Mouse (Mus musculus) midbrain, embryonic 14.5 days (tissue): ENCODE data around the gene Lancl1. TPM values are rescaled to one million over a fixed set of nuclear protein-coding genes. Genes with fewer than 3 reads are reported as not detected.

Experiments
- ATAC-seq: fragments of 200-750 bp; cut with Nextera tagmentation; 2 replicates; pipeline ENCODE4 v1.8.0; 2017; ENCODE audit warnings: moderate number of reproducible peaks, moderate library complexity; ENCODE audit not compliant: low FRiP score, low TSS enrichment
- DNase-seq: peaks from one replicate; pipeline ENCODE4 v3.0.0-alpha.2; 2015
- H3K27ac ChIP-seq: fragments of 300-500 bp; sonication (generic); replicated peaks from 2 replicates; pipeline ENCODE4 v1.5.1; 2014; ENCODE audit warnings: mild to moderate bottlenecking, low read depth, low read length, moderate library complexity
- H3K27me3 ChIP-seq: fragments of 300-500 bp; sonication (generic); 2 replicates; pipeline ENCODE4 v1.6.1; 2014; ENCODE audit warnings: low read length, control low read depth, mixed read lengths; ENCODE audit not compliant: control insufficient read depth, insufficient read depth
- H3K36me3 ChIP-seq: fragments of 300-500 bp; sonication (generic); 2 replicates; pipeline ENCODE4 v1.6.1; 2014; ENCODE audit warnings: low read length, control low read depth; ENCODE audit not compliant: control insufficient read depth, insufficient read depth
- H3K4me1 ChIP-seq: fragments of 300-500 bp; sonication (generic); 2 replicates; pipeline ENCODE4 v1.6.1; 2014; ENCODE audit warnings: mild to moderate bottlenecking, antibody characterized with exemption, low read length, control low read depth; ENCODE audit not compliant: control insufficient read depth, insufficient read depth
- H3K4me2 ChIP-seq: fragments of 300-500 bp; sonication (generic); 2 replicates; pipeline ENCODE4 v1.6.1; 2014; ENCODE audit warnings: mild to moderate bottlenecking, low read length, moderate library complexity
- H3K4me3 ChIP-seq: fragments of 300-500 bp; sonication (generic); replicated peaks from 2 replicates; pipeline ENCODE4 v1.5.1; 2014; ENCODE audit warnings: low read depth, low read length
- H3K9ac ChIP-seq: fragments of 300-500 bp; sonication (generic); replicated peaks from 2 replicates; pipeline ENCODE4 v1.6.1; 2014; ENCODE audit warnings: mild to moderate bottlenecking, low read length, moderate library complexity
- H3K9me3 ChIP-seq: fragments of 300-500 bp; sonication (generic); 2 replicates; pipeline ENCODE4 v1.6.1; 2016; ENCODE audit warnings: low read length, control low read depth, mixed read lengths; ENCODE audit not compliant: control insufficient read depth
- WGBS: fragments of 180-500 bp; shearing (Covaris S2); extraction: QIAGEN DNeasy Blood & Tissue Kit; methylation state at CpG from one replicate; pipeline ENCODE4 v1.1.7; 2014; 5-methylcytosine and 5-hydroxymethylcytosine counted together
- polyA plus RNA-seq: library from polyadenylated mRNA; unstranded; fragments of >200 nt; fragmentation: Nextera tagmentation; extraction: Ambion mirVana; gene quantifications from 2 replicates; pipeline ENCODE4 v1.2.1, GENCODE M21; 2014

Lancl1 gene
- polyA plus RNA-seq, 1 experiment from 2014 or later: 171 TPM

DNA sequence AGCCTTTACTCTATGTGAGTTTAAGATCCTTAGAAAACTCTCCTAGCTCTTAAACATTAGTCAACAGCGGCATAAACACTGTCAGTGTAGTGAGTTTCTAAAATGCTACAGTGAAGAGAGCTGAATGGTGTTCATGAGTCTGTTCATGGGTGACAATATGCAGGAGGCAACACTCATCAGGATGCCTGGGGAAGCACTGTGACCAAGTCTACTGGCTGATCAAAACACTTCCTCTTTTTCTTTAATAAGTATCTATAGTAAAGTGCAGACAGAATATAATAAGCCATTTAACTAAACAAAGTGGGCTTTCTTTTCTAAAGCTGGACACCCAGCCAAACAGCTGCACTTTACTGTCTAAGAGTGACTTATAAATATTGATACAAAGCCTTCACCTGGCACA is 37.3 kb downstream of the Lancl1 start:
- Histone ChIP-seq H3K4me2 (no peak overlapping the region), H3K9ac (no peak overlapping the region), H3K4me1 (no peaks in the 10 kb centered on the region), H3K27ac (no peak overlapping the region), H3K27me3 (no peaks in the 10 kb centered on the region), H3K9me3 (no peaks in the 10 kb centered on the region), H3K36me3 (peaks cover 64% of the 10 kb centered on the region), H3K4me3 (no peak overlapping the region)
- DNase-seq: no peak
- WGBS: 88% methylated on average over 1 of the region's 1 CpGs
- no peak for ATAC-seq

DNA sequence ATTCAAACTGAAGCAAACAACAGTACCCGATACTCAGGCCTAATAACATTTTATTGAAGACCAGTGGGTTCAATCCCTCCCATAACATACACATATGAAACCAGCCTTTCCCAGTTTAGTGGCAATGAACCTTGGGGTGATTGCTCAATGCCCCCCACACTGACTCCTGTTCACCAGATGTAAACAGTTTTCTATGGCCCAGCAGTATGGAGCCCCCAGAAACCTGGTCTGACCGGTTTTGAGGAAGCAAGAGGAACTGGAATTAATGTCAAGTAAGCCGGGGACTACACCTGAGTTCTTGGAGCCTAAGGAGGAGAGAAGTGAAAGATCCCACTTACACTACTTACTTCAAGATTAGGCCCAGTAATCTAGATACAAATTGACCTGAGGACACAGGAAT is 38.2 kb downstream of the Lancl1 start:
- Histone ChIP-seq H3K4me2 (no peak overlapping the region), H3K36me3 (peaks cover 56% of the 10 kb centered on the region), H3K9ac (no peak overlapping the region), H3K4me1 (no peaks in the 10 kb centered on the region), H3K27me3 (no peaks in the 10 kb centered on the region), H3K9me3 (no peaks in the 10 kb centered on the region), H3K27ac (no peak overlapping the region), H3K4me3 (no peak overlapping the region)
- ATAC-seq (no peak), DNase-seq (no peak)
- 88% methylated on average over 3 of the region's 3 CpGs for WGBS

DNA sequence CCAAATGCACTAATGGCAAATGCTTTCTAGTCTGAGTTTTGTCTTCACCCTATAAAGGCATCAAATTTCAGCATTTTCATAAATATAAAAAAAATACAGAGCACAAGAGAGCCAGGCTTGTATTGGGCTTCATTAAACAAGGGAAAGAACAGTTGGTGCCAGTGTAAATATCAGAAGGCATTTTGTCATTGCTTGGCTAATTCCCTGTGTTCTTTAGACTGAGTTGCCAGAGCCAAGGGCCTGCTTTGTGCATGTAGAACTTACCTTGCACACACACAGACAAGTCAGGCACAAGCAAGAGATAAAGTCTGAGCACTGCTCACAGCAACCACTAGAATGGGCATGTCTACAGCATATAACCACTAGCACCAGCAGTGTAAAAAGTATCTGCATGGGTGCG is 40.1 kb downstream of the Lancl1 start:
- WGBS: 97% methylated on average over 1 of the region's 1 CpGs
- no peaks in the 10 kb centered on the region for H3K9me3 ChIP-seq

DNA sequence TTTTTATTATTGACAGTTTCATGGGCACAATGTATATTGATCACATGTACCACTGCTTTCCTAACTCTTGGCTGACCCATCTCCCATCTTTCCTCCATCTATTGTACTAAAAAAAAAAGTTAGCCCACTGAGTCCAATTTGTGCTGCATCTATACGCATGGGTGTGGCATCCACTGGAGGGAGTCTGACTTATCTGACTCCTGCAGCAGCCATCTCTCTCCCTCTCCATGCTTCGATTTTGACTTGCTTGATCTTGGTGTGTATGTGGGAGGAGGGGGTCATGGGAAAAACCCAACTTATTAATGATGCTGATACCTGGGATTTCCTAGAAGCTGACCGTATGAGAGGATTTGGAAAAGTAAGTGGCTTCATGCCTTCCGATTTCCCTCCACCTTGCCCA is 40.5 kb downstream of the Lancl1 start:
- WGBS: 97% methylated on average over 4 of the region's 4 CpGs
- H3K27ac ChIP-seq: no peak overlapping the region
- ATAC-seq (no peak), DNase-seq (no peak)
- H3K4me2 ChIP-seq: no peak overlapping the region
- H3K4me1 ChIP-seq: no peaks in the 10 kb centered on the region
- H3K4me3 ChIP-seq: no peak overlapping the region
- no peaks in the 10 kb centered on the region for H3K9me3 ChIP-seq
- H3K27me3 ChIP-seq: no peaks in the 10 kb centered on the region
- peaks cover 33% of the 10 kb centered on the region for H3K36me3 ChIP-seq
- no peak overlapping the region for H3K9ac ChIP-seq

More for the DNA sequence above, 40.1 kb downstream of the Lancl1 start:
- H3K4me1 ChIP-seq: no peaks in the 10 kb centered on the region
- no peak overlapping the region for H3K4me2 ChIP-seq
- H3K9ac ChIP-seq: no peak overlapping the region
- H3K27ac ChIP-seq: no peak overlapping the region
- ATAC-seq: no peak
- no peak overlapping the region for H3K4me3 ChIP-seq
- H3K36me3 ChIP-seq: peaks cover 37% of the 10 kb centered on the region
- no peak for DNase-seq
- H3K27me3 ChIP-seq: no peaks in the 10 kb centered on the region

DNA sequence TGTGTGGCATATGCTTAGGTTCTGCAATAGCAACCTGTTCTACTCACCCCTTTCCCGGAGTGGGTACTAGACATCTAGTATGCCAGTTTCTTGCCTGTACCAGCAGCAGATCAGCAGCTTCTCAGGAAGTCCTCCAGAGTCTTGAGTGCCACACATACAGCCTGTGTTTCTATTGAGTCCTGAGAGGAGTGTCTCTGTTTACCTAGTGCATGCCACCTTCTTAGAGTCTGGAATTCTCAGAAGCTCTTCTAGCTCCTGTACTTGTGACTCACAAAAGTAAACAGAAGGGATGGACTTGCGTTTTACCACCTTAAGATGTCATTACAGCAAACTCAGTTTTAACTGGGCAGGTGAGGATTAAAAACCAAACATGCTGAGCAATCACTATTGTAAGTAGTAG is 41.9 kb downstream of the Lancl1 start:
- no peak overlapping the region for H3K4me3 ChIP-seq
- H3K36me3 ChIP-seq: peaks cover 19% of the 10 kb centered on the region
- ATAC-seq: no peak
- no peak overlapping the region for H3K9ac ChIP-seq
- H3K27me3 ChIP-seq: no peaks in the 10 kb centered on the region
- H3K9me3 ChIP-seq: no peaks in the 10 kb centered on the region
- H3K4me1 ChIP-seq: no peaks in the 10 kb centered on the region
- no peak overlapping the region for H3K27ac ChIP-seq
- no peak for DNase-seq
- no peak overlapping the region for H3K4me2 ChIP-seq
- 93% methylated on average over 2 of the region's 2 CpGs for WGBS

DNA sequence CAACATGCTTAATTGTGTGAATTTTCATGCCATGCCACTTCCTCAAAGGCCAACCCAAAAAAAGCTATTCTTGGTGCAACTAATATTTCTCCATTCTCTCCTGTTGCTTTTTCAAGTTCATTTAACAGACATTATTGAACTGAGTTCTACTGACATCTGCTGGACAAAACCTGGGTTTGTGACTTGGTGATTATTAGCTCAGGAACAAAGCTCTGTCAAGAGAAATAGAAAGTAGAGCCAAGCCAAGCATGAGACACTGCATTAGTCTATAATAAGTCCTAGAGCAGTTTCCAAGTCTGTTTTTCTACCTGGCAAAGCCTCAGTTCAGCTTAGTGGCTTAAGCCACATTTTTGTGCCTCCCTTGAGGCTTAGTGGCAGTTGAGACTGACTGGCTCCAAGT is 45.9 kb downstream of the Lancl1 start:
- peak; percentile 69 for DNase-seq

DNA sequence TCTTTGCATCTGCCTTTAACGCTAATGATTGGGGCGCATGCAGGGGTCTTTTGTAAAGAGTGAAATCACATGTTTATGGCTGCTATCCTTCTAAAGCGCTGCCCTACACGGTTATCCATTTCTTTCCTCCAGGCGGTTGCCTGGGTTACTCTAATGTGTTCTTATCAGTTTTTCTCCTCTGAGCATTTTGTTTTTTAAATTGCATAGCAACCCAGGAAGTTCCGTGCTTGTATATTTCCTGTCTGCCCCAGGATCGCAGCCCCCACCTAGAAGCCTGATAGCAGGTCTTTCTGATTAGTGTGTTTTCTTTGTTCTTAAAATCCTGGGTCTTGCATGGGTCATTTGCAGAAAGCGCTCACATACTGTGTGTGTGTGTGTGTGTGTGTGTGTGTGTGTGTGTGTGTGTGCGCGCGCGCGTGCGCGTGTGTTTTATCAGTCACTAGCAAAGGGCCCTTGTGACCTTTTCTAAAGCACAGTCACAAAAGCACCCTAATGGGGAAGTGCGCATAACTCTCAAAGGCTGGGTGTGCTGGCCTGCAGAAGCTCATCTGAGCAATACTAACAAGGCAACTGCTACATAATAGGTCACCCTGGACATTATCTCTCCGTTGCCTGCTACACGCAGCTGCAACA is 51.0 kb downstream of the Lancl1 start:
- DNase-seq: peak; percentile 27
- Histone ChIP-seq H3K4me3 (no peak overlapping the region), H3K4me2 (no peak overlapping the region), H3K9ac (no peak overlapping the region), H3K9me3 (no peaks in the 10 kb centered on the region), H3K27ac (0 out of 2 replicates have a peak overlapping the region, but pooled peaks have one; percentile 5), H3K27me3 (no peaks in the 10 kb centered on the region), H3K36me3 (no peaks in the 10 kb centered on the region), H3K4me1 (no peaks in the 10 kb centered on the region)
- ATAC-seq: no peak
- WGBS: 79% methylated on average over 18 of the region's 18 CpGs

More for the DNA sequence above, 45.9 kb downstream of the Lancl1 start:
- H3K9me3 ChIP-seq: no peaks in the 10 kb centered on the region
- H3K4me1 ChIP-seq: no peaks in the 10 kb centered on the region
- H3K4me3 ChIP-seq: no peak overlapping the region
- no peak overlapping the region for H3K4me2 ChIP-seq
- no peak overlapping the region for H3K9ac ChIP-seq
- ATAC-seq: no peak
- no peaks in the 10 kb centered on the region for H3K36me3 ChIP-seq
- H3K27me3 ChIP-seq: no peaks in the 10 kb centered on the region
- no peak overlapping the region for H3K27ac ChIP-seq

DNA sequence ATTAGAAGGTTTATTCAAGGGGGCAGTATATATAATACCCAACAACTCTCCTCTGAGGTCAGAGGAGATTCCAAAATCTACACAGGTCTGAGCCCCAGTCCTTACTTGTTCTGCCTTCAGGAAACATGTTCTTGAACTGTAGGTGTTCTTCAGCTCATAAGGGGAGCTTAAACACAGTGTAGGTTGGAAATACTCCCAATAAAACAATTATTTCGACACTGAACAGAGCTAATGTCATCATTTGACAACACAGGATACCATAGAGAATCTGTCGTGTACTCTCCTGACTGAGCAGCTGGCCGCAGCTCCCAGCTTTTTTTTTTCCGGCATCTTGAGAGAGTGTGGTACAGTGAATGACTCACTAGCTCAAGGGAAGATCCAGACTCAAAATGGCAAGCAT is 52.8 kb downstream of the Lancl1 start:
- ATAC-seq: no peak
- no peaks in the 10 kb centered on the region for H3K36me3 ChIP-seq
- no peak overlapping the region for H3K27ac ChIP-seq
- H3K9ac ChIP-seq: no peak overlapping the region
- 85% methylated on average over 4 of the region's 4 CpGs for WGBS
- H3K27me3 ChIP-seq: no peaks in the 10 kb centered on the region
- H3K4me3 ChIP-seq: no peak overlapping the region
- no peaks in the 10 kb centered on the region for H3K4me1 ChIP-seq
- no peak for DNase-seq
- H3K9me3 ChIP-seq: no peaks in the 10 kb centered on the region
- H3K4me2 ChIP-seq: no peak overlapping the region

DNA sequence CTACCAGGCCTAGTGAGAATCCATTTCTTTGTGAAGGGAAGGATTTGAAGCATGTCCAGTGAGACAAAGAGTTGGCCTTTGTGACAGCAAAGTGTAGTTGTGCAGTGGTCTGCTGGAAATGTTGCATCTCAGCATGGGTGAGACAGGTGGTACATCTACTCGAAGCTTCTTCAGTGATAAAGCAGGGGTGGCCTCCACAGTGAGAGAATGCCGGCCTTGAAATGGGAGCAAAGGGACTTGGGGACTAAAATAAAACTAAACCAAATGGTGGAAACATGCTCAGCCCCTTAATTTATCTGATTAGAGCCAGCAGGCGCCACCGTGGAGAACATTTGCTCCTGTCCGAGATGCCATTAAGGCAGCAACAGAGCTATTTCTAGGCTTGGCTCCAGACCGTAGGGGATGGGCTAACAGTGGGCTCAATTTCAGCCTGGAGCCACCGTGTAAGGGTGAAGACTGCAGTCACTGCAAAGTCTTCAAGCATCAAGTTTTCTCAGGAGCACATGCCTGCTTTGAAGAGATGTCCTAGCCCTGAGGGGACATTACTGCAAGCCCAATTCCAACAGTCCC is 53.5 kb downstream of the Lancl1 start:
- H3K4me1 ChIP-seq: no peaks in the 10 kb centered on the region
- DNase-seq (no peak), ATAC-seq (no peak)
- no peak overlapping the region for H3K4me2 ChIP-seq
- H3K36me3 ChIP-seq: no peaks in the 10 kb centered on the region
- H3K9ac ChIP-seq: no peak overlapping the region
- H3K9me3 ChIP-seq: no peaks in the 10 kb centered on the region
- no peaks in the 10 kb centered on the region for H3K27me3 ChIP-seq
- 80% methylated on average over 7 of the region's 7 CpGs for WGBS
- H3K27ac ChIP-seq: no peak overlapping the region
- no peak overlapping the region for H3K4me3 ChIP-seq
